Mouse (Mus musculus) ES-E14 (cell line): ENCODE measurements around the gene Lrrc17. TPM values are rescaled to one million over a fixed set of nuclear protein-coding genes. Genes with fewer than 3 reads are reported as not detected.
"Not testable (repeated sequence)": the region's sequence is repeated elsewhere in the genome, so short reads cannot be mapped to it uniquely, and the experiment has no call there.

ENCODE experiments used
- DNase-seq: peaks from one replicate; pipeline ENCODE4 v3.0.0-alpha.2; 2013; ENCODE audit warnings: low read depth, low spot score
- H3K27ac ChIP-seq: 2 replicates; pipeline ENCODE4 v1.5.1; 2012; ENCODE audit warnings: low read depth, mild to moderate bottlenecking, low read length, moderate library complexity, mixed read lengths; ENCODE audit not compliant: poor library complexity, insufficient read depth, severe bottlenecking
- H3K36me3 ChIP-seq: 2 replicates; pipeline ENCODE4 v1.6.1; 2012; ENCODE audit warnings: mild to moderate bottlenecking, low read length, moderate library complexity, mixed read lengths; ENCODE audit not compliant: control insufficient read depth, poor library complexity, insufficient read depth, severe bottlenecking
- H3K4me1 ChIP-seq, 2 experiments: fragments of 150-350 bp in 1 of 2; sonication (generic) in 1 of 2; 2 replicates each; pipeline ENCODE4 v1.6.1; 2012; ENCODE audit warnings: low read length in 2 of 2, mild to moderate bottlenecking in 1 of 2, mixed read lengths in 1 of 2; ENCODE audit not compliant: control insufficient read depth in 2 of 2, insufficient read depth in 2 of 2, poor library complexity in 1 of 2
- H3K4me3 ChIP-seq, 2 experiments: fragments of 150-350 bp in 1 of 2; sonication (generic) in 1 of 2; 2 replicates each; pipeline ENCODE4 v1.5.1; 2012; ENCODE audit warnings: low read length in 2 of 2, low read depth in 1 of 2, mild to moderate bottlenecking in 1 of 2, mixed read lengths in 1 of 2; ENCODE audit not compliant: insufficient read depth in 1 of 2, poor library complexity in 1 of 2, severe bottlenecking in 1 of 2
- H3K9ac ChIP-seq: 2 replicates; pipeline ENCODE4 v1.6.1; 2012; ENCODE audit warnings: low read depth, mild to moderate bottlenecking, low read length, mixed read lengths; ENCODE audit not compliant: poor library complexity, insufficient read depth, severe bottlenecking
- H3K9me3 ChIP-seq: fragments of 150-350 bp; sonication (generic); 2 replicates; pipeline ENCODE4 v1.6.1; 2012; ENCODE audit warnings: low read depth, mild to moderate bottlenecking, low read length; ENCODE audit not compliant: control insufficient read depth, insufficient read depth
- CHD2 ChIP-seq: IDR thresholded peaks from 2 replicates; pipeline ENCODE4 v1.6.1; 2014; ENCODE audit warnings: mild to moderate bottlenecking, low read depth, low read length, inconsistent platforms
- HCFC1 ChIP-seq: IDR thresholded peaks from 2 replicates; pipeline ENCODE4 v1.6.1; 2012; ENCODE audit warnings: low read length, inconsistent platforms, borderline replicate concordance; ENCODE audit not compliant: insufficient read depth
- MAFK ChIP-seq: IDR thresholded peaks from 2 replicates; pipeline ENCODE4 v1.6.1; 2014; ENCODE audit warnings: mild to moderate bottlenecking, low read depth, low read length, inconsistent platforms; ENCODE audit not compliant: insufficient read depth
- ZC3H11A ChIP-seq: IDR thresholded peaks from 2 replicates; pipeline ENCODE4 v1.6.1; 2012; ENCODE audit warnings: low read depth, mild to moderate bottlenecking, inconsistent platforms, low read length, borderline replicate concordance
- ZNF384 ChIP-seq: IDR thresholded peaks from 2 replicates; pipeline ENCODE4 v1.6.1; 2012; ENCODE audit warnings: low read depth, low read length, inconsistent platforms
- in situ Hi-C, 2 experiments: fragments of 600-800 bp; cut with MboI; formaldehyde crosslinking; loops; one replicate each; pipeline ENCODE4 v1.15.1; 2025; ENCODE audit warnings: low sequenced_read_pairs in 2 of 2, inconsistent platforms in 1 of 2; ENCODE audit not compliant: unreplicated experiment in 2 of 2
- total RNA-seq: library from RNA; depleted of rRNA; stranded (reverse); fragments of 300-350 nt; gene quantifications from 2 replicates; pipeline ENCODE4 v1.2.3, GENCODE M21; 2012

Gene Lrrc17
- total RNA-seq, 1 experiment, result 0.13 TPM

DNA sequence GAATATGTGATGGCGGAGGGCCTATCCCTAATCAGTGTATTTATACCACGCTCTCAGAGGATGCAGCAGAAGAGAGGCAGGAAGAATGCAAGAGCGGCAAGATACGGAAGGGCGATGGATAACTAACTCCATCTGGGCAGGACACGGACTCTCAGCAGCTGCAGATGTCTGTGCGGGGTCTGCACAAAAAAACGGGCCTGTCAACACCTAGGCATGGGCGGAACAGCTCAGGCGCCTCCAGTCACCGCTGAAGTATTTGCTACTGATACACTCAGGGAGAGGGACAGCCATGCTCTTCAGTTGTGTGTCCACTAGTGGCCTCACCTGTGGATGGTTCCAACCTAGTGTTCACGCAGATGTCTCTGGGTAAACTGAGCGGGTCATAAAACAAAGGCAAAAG, 44.9 kb downstream of the Lrrc17 start:
- TF ChIP-seq CHD2 (no peak), HCFC1 (no peak), MAFK (no peak), ZC3H11A (no peak), ZNF384 (no peak)
- in situ Hi-C loops, result loop anchor here in 1 of 2 experiments (10.0 kb wide), 1 partner anchor 323 kb away; no protein-coding TSS in a partner anchor
- H3K9me3 ChIP-seq, result no peaks in the 10 kb centered on the region
- no peak for DNase-seq
- peak overlapping the region; percentile 7; the same call in 1 of the 2 replicates for H3K9ac ChIP-seq
- peak overlapping the region; percentile 27 to 29 for H3K4me3 ChIP-seq
- no peak overlapping the region for H3K27ac ChIP-seq
- no peaks in the 10 kb centered on the region for H3K36me3 ChIP-seq
- peaks cover 0 to 2% of the 10 kb centered on the region in 2 experiments; a peak in 1 of 4 replicates for H3K4me1 ChIP-seq

DNA sequence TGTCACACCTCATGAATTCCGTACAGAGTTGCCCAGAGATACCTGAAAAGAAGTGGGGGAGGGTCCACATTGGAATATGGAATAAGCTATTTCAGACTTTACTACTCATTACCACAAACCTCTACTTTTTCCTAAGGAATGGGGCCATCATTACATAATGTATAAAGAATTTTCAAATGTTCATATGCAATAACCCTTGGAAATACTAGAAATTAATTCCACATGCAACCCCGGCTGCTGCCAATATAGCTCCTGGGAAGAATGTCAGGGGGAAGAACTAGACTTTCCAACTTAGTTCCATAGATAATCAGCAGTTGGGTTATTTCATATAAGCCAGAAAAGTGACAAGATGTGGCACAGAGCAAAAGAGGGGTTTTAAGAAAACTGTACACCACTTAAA, 48.7 kb downstream of the Lrrc17 start:
- Histone ChIP-seq H3K36me3 (no peaks in the 10 kb centered on the region), H3K4me3 (no peak overlapping the region), H3K9ac (no peak overlapping the region), H3K4me1 (peaks cover 0 to 2% of the 10 kb centered on the region in 2 experiments; a peak in 1 of 4 replicates), H3K9me3 (no peaks in the 10 kb centered on the region), H3K27ac (no peak overlapping the region)
- in situ Hi-C loops, result no loop called here
- TF ChIP-seq MAFK (no peak), ZNF384 (no peak), CHD2 (no peak), ZC3H11A (no peak), HCFC1 (no peak)
- no peak for DNase-seq

DNA sequence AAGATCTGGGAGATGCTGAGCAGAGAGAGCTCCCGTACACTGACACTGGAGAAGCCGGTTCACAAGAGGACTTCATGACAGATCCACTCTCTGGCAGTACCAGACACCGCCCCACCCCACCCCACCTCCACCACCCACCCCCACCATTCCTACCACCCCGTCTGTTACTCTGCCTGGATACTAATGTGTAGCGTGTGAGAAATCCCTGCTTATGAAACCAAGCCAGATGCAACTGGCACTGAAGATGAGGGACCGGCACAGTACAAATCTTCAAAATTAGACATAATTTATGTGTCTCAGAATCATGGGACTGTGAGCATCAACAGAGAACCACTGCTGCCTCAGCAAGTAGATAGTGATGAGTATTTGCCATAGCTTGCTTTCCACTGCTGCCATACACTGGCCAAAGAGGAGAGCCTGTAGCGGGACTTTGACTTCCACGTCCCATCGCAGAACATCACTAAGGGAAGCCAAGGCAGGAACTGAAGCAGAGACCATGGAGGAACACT, 49.9 kb downstream of the Lrrc17 start:
- Histone ChIP-seq H3K4me1 (peaks cover 0 to 2% of the 10 kb centered on the region in 2 experiments; a peak in 1 of 4 replicates), H3K9me3 (no peaks in the 10 kb centered on the region), H3K9ac (no peak overlapping the region), H3K27ac (no peak overlapping the region), H3K36me3 (no peaks in the 10 kb centered on the region), H3K4me3 (no peak overlapping the region)
- DNase-seq, result no peak
- in situ Hi-C loops, result no loop called here
- TF ChIP-seq MAFK (no peak), ZNF384 (no peak), ZC3H11A (no peak), HCFC1 (no peak), CHD2 (no peak)

DNA sequence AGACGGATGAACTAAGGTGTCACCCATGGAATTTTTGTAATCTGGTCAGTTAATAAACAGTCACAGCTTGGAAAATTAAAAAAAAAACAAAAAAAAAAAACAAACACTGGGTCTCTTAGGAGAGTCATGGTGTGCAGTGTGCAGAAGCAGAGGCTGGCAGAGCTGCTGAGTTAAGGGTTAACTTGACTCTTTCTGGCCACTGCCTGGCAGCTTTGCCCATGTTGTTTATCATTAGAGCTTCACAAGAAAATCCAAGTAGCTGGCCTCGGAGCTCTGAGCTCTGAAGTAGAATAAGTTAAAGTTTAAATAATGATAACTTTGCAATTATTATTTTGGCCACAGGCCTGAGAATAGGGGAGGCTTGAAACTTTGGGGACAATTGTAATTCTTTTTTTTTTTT, 56.2 kb downstream of the Lrrc17 start:
- DNase-seq, H3K4me1 ChIP-seq, in situ Hi-C loops, H3K27ac ChIP-seq, H3K9ac ChIP-seq, H3K9me3 ChIP-seq, H3K36me3 ChIP-seq, H3K4me3 ChIP-seq: not testable (repeated sequence)

DNA sequence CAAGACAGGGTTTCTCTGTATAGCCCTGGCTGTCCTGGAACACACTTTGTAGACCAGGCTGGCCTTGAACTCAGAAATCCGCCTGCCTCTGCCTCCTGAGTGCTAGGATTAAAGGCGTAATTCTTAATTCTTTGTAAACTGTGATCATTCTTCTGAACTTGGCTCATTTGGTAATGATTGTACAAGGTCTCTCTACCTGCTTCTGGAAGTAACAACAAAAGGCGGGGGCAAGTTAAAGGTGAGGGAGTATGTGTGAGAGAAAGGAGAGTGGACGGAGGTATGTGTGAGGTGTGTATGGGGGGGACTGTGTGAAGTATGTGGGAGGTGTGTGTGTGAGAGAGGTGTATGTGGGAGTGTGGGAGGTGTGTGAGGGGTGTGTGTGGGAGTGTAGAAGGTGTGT, 56.6 kb downstream of the Lrrc17 start:
- Histone ChIP-seq H3K9ac (no peak overlapping the region), H3K9me3 (no peaks in the 10 kb centered on the region), H3K27ac (no peak overlapping the region), H3K36me3 (no peaks in the 10 kb centered on the region), H3K4me1 (no peaks in the 10 kb centered on the region), H3K4me3 (no peak overlapping the region)
- no peak for DNase-seq
- in situ Hi-C loops, result no loop called here
- TF ChIP-seq HCFC1, result no peak
- TF ChIP-seq ZNF384, result no peak
- no peak for TF ChIP-seq ZC3H11A
- TF ChIP-seq MAFK, result no peak
- TF ChIP-seq CHD2, result no peak
